Mouse (Mus musculus) forebrain, embryonic 14.5 days (tissue): ENCODE measurements around the gene Olfr1393. TPM values are rescaled to one million over a fixed set of nuclear protein-coding genes. Genes with fewer than 3 reads are reported as not detected.

ENCODE experiments used
- ATAC-seq: fragments of 200-750 bp; cut with Nextera tagmentation; 2 replicates; pipeline ENCODE4 v1.8.0; 2017; ENCODE audit warnings: mild to moderate bottlenecking, moderate library complexity
- DNase-seq: peaks from one replicate; pipeline ENCODE4 v3.0.0-alpha.2; 2015; ENCODE audit warnings: low spot score
- H3K27ac ChIP-seq: fragments of 300-500 bp; sonication (generic); 2 replicates; pipeline ENCODE4 v1.5.1; 2014; ENCODE audit warnings: low read depth, mild to moderate bottlenecking, control low read depth, low read length, moderate library complexity
- H3K27me3 ChIP-seq: fragments of 300-500 bp; sonication (generic); replicated peaks from 2 replicates; pipeline ENCODE4 v1.6.1; 2014; ENCODE audit warnings: low read length, control low read depth, mixed read lengths; ENCODE audit not compliant: control insufficient read depth, insufficient read depth
- H3K36me3 ChIP-seq: fragments of 300-500 bp; sonication (generic); 2 replicates; pipeline ENCODE4 v1.6.1; 2014; ENCODE audit warnings: low read length, control low read depth; ENCODE audit not compliant: control insufficient read depth, insufficient read depth
- H3K4me1 ChIP-seq: fragments of 300-500 bp; sonication (generic); 2 replicates; pipeline ENCODE4 v1.6.1; 2014; ENCODE audit warnings: antibody characterized with exemption, low read length, control low read depth; ENCODE audit not compliant: control insufficient read depth, insufficient read depth
- H3K4me2 ChIP-seq: fragments of 300-500 bp; sonication (generic); 2 replicates; pipeline ENCODE4 v1.6.1; 2014; ENCODE audit warnings: mild to moderate bottlenecking, control low read depth, low read length
- H3K4me3 ChIP-seq: fragments of 300-500 bp; sonication (generic); 2 replicates; pipeline ENCODE4 v1.5.1; 2014; ENCODE audit warnings: low read depth, low read length, control low read depth
- H3K9ac ChIP-seq: fragments of 300-500 bp; sonication (generic); 2 replicates; pipeline ENCODE4 v1.6.1; 2014; ENCODE audit warnings: mild to moderate bottlenecking, low read length, control low read depth, moderate library complexity
- H3K9me3 ChIP-seq: fragments of 300-500 bp; sonication (generic); replicated peaks from 2 replicates; pipeline ENCODE4 v1.6.1; 2016; ENCODE audit warnings: low read length, control low read depth, mixed read lengths; ENCODE audit not compliant: control insufficient read depth
- WGBS: fragments of 180-500 bp; shearing (Covaris S2); extraction: QIAGEN DNeasy Blood & Tissue Kit; methylation state at CpG from one replicate; pipeline ENCODE4 v1.1.7; 2014; 5-methylcytosine and 5-hydroxymethylcytosine counted together
- polyA plus RNA-seq: library from polyadenylated mRNA; unstranded; fragments of >200 nt; fragmentation: Nextera tagmentation; extraction: Ambion mirVana; gene quantifications from 2 replicates; pipeline ENCODE4 v1.2.1, GENCODE M21; 2014

Gene Olfr1393
- not detected in 2 replicates for polyA plus RNA-seq

DNA sequence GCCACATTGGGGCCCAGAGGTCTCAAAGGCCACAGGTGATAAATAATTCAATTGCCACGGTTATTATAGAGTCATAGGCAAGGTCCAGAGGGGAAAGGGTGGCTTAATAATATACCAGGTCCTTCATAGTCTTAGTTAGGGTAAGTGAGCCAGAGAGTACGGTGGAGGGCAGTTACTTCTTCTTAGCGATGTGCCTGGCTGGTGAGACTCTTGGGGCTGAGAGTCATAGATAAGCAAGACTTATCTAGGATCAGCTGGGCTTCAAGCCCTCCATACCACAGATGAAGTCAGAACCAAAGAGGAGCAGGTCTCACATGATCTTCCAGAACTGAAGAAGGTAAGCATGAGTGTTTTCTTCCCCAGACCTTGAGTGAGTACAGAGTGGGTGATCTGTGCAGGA lies at the start of gene Olfr1393:
Gene Olfr1393 (plus strand): TSS at position 83 of the 400 bp plus-strand sequence.
- WGBS, result 87% methylated on average over 3 of the region's 3 CpGs
- Histone ChIP-seq H3K27ac (no peak within 1 kb of the TSS), H3K36me3 (no peaks in the 10 kb centered on the region), H3K4me2 (no peak within 1 kb of the TSS), H3K4me3 (no peak within 1 kb of the TSS), H3K4me1 (no peaks in the 10 kb centered on the region), H3K9ac (no peak within 1 kb of the TSS), H3K27me3 (no peaks in the 10 kb centered on the region), H3K9me3 (no peaks in the 10 kb centered on the region)
- DNase-seq (no peak), ATAC-seq (no peak)

DNA sequence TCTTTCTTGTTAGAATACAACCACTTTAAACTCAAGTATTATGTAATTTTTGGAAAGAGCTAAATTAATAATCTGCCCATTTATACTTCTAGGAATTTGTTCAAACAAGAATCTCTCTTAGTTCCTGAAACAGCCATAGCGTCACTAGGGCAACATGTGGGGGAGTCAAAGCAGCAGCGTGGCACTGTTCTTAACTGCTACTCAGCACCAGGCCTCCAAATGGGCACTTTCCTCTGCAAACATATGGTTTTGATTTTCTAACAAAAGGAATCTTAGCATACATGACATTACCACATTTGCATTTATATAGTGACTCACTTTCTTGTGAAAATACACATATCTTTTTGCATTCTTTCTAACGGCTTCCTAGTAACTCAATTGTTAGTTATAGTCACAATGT lies 45.3 kb upstream of the Olfr1393 start:
- no peaks in the 10 kb centered on the region for H3K27me3 ChIP-seq
- ATAC-seq (no peak), DNase-seq (no peak)
- H3K4me3 ChIP-seq, result no peak overlapping the region
- no peaks in the 10 kb centered on the region for H3K4me1 ChIP-seq
- H3K9ac ChIP-seq, result no peak overlapping the region
- WGBS, result 83% methylated on average over 3 of the region's 3 CpGs
- no peak overlapping the region for H3K4me2 ChIP-seq
- H3K36me3 ChIP-seq, result no peaks in the 10 kb centered on the region
- H3K9me3 ChIP-seq, result no peaks in the 10 kb centered on the region
- H3K27ac ChIP-seq, result no peak overlapping the region

DNA sequence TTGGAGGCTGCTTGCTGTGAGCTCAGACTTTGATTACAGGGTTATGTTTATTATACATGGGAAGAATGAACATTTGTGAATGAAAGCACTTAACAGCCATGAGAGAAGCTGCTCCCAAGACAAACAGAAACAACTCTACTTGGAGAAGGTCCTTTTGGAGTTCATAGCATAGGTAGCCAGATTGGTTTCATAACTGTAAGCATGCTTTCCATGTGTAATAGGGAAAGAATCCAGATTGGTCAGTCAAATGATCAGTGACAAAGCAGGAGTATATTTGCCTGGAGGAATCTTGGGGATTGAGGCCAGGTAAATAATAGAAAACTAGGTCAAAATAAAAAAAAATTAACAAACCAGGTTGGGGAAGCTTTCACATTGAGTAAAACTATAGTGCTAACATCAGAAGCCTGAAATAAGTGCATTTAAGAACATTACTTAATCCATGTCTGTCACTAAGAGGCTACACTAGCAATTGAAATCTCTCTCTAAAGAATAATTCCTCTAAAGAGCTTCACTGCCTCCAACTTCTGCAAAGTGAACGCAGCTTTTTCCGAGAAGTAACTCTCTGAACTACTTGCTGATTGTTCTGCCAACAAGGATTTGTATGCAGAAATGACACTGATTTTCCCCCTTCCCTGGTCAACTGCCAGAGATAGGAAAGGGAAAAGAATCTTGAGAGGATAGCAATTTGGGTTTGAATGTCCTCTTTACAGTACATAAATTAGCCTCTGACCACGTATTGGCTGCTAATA lies 42.5 kb upstream of the Olfr1393 start:
- DNase-seq (no peak), ATAC-seq (no peak)
- Histone ChIP-seq H3K36me3 (no peaks in the 10 kb centered on the region), H3K4me2 (no peak overlapping the region), H3K27me3 (no peaks in the 10 kb centered on the region), H3K9ac (no peak overlapping the region), H3K9me3 (no peaks in the 10 kb centered on the region), H3K4me1 (no peaks in the 10 kb centered on the region), H3K27ac (no peak overlapping the region), H3K4me3 (no peak overlapping the region)
- WGBS, result 78% methylated on average over 3 of the region's 3 CpGs

DNA sequence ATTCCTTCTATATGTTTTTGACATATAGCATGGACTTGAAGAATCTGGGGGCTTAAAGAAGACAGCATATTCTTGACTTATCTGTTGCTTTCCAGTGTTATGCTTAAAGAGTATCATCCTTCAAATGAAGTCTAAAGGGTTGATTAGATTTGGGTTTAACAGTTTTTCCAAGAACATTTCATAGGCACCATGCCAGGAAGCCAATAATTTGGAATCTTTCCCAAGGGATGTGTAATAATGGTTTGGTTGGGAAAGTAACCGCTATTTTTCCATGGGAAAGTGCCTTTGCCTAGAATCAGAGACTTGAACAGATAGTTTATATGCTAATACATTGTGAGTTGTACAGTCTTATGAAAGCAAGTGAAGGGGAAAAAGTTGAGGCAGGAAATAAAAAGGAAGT lies 41.2 kb upstream of the Olfr1393 start:
- no peaks in the 10 kb centered on the region for H3K4me1 ChIP-seq
- H3K36me3 ChIP-seq, result no peaks in the 10 kb centered on the region
- H3K27me3 ChIP-seq, result no peaks in the 10 kb centered on the region
- no peak overlapping the region for H3K4me2 ChIP-seq
- no peaks in the 10 kb centered on the region for H3K9me3 ChIP-seq
- no peak overlapping the region for H3K27ac ChIP-seq
- 83% methylated on average over 1 of the region's 1 CpGs for WGBS
- H3K4me3 ChIP-seq, result no peak overlapping the region
- ATAC-seq, result no peak
- no peak for DNase-seq
- no peak overlapping the region for H3K9ac ChIP-seq

DNA sequence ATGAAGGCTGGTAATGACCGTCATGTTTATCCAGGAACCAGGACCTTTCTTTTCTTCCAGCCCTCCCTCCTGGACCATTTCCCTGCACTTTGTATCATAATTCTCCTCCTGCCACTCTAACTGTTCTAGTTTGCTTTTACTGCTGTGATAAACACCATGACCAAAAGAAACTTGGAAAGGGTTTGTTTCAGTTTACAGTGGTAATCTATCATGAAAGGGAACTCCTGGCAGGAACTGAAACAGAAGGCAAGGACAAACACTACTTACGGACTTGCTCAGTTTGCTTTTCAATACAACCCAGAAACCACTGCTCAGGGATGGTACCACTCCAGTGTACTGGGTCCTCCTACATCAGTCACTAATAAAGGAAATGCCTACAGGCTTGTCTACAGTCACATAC lies 40.6 kb upstream of the Olfr1393 start:
- H3K27me3 ChIP-seq, result no peaks in the 10 kb centered on the region
- no peak overlapping the region for H3K4me2 ChIP-seq
- no peaks in the 10 kb centered on the region for H3K9me3 ChIP-seq
- no peaks in the 10 kb centered on the region for H3K4me1 ChIP-seq
- ATAC-seq (no peak), DNase-seq (no peak)
- H3K4me3 ChIP-seq, result no peak overlapping the region
- H3K9ac ChIP-seq, result no peak overlapping the region
- no peaks in the 10 kb centered on the region for H3K36me3 ChIP-seq
- WGBS, result 82% methylated on average over 2 of the region's 2 CpGs
- no peak overlapping the region for H3K27ac ChIP-seq

DNA sequence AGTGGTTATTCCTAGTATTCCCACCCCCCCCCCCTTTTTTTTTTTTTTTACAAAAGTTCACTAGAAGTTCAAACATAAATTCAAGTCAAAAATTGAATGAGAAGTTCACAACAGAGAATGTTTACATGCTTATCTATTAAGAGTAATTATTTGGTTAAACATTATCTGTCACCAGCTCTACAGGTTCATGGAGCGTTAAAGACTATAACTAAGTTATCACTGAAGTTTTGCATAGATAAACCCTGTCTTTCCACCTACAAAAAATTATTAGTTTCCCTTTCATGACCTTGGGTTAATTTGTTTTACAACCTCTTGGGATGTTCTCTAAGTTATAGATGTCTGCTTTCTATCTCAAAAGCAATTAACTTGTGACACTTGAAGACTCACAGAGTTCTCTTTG lies 37.8 kb upstream of the Olfr1393 start:
- Histone ChIP-seq H3K4me3 (no peak overlapping the region), H3K4me1 (peaks cover 9% of the 10 kb centered on the region), H3K36me3 (no peaks in the 10 kb centered on the region), H3K27me3 (no peaks in the 10 kb centered on the region), H3K9me3 (no peaks in the 10 kb centered on the region), H3K27ac (no peak overlapping the region), H3K4me2 (no peak overlapping the region), H3K9ac (no peak overlapping the region)
- WGBS, result 94% methylated on average over 1 of the region's 1 CpGs
- no peak for DNase-seq
- no peak for ATAC-seq

DNA sequence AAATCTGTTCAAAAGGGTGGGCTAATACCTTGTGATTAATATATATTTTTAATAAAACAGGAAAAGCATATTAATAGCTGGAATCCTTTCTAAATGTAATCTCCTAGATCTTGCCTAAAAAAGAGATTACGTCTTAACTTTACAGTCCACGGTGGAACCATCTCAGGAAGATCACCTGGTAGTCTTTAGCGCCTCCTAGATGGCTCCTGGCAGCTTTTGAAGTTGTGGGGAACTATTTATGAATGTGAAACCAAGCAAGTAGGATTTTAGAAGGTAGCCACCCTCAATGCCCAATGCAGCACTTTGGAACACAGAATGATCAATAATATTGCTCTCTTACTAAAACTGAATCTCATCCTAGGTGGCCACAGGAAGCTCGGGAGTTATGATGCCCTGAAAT lies 37.2 kb upstream of the Olfr1393 start:
- no peak for ATAC-seq
- WGBS, result 87% methylated on average over 4 of the region's 4 CpGs
- no peak for DNase-seq

DNA sequence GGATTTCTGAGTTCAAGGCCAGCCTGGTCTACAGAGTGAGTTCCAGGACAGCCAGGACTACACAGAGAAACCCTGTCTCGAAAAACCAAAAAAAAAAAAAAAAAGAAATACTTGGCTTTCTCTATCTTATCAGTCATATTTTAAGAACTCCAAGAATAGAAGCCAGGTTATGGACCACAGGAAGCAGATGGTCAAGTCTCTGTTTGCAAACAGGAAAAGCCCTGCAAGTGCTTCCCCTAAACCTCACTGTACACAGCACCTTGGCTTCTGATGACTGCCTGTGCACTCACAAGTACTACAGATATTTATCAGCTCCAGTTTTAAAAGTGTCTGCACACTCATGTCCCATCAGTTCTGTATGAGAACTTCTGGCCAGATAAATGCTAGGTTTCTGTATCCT lies 36.6 kb upstream of the Olfr1393 start:
- Histone ChIP-seq H3K4me1 (peaks cover 9% of the 10 kb centered on the region), H3K4me2 (no peak overlapping the region), H3K4me3 (no peak overlapping the region), H3K36me3 (no peaks in the 10 kb centered on the region), H3K9me3 (no peaks in the 10 kb centered on the region), H3K27ac (no peak overlapping the region), H3K9ac (no peak overlapping the region), H3K27me3 (no peaks in the 10 kb centered on the region)
- WGBS, result 55% methylated on average over 1 of the region's 1 CpGs
- DNase-seq, result no peak
- ATAC-seq, result no peak

More for the DNA sequence above, 37.2 kb upstream of the Olfr1393 start:
- no peak overlapping the region for H3K4me2 ChIP-seq
- H3K4me3 ChIP-seq, result no peak overlapping the region
- H3K27ac ChIP-seq, result no peak overlapping the region
- peaks cover 9% of the 10 kb centered on the region for H3K4me1 ChIP-seq
- no peaks in the 10 kb centered on the region for H3K36me3 ChIP-seq
- H3K9ac ChIP-seq, result no peak overlapping the region
- no peaks in the 10 kb centered on the region for H3K27me3 ChIP-seq
- no peaks in the 10 kb centered on the region for H3K9me3 ChIP-seq

DNA sequence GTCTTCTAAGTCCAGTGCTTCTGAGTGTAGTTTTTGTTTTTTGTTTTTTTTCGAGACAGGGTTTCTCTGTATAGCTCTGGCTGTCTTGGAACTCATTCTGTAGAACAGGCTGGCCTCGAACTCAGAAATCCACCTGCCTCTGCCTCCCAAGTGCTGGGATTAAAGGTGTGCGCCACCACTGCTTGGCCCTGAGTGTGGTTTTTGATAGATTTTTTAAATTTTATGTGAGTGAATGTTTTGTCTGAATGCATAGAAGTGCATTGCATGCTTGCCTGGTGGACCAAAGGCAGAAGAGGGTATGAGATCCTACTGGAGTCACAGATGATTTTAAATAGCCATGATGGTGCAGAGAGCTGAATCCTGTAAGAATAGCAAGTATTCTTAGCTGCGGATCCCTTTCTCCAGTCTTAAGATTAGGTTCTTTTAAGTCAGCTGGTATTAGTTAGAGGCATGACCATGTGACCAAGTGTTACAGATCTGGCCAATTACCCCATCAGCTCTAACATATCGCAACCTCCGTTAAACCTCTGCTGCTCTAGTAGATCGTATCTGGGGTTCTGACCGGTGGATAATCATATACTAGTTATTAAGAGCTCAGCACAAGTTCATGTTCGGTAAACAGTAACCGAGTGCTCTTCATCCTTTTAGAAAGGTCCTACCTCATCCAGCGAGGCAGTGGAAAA lies 35.0 kb upstream of the Olfr1393 start:
- Histone ChIP-seq H3K9ac (peak overlapping the region; percentile 70), H3K27ac (peak overlapping the region; percentile 80), H3K9me3 (no peaks in the 10 kb centered on the region), H3K4me1 (peaks cover 9% of the 10 kb centered on the region), H3K36me3 (no peaks in the 10 kb centered on the region), H3K4me2 (peak overlapping the region; percentile 73), H3K27me3 (no peaks in the 10 kb centered on the region), H3K4me3 (peak overlapping the region; percentile 51)
- DNase-seq (peak; percentile 16), ATAC-seq (peak; percentile 1)
- WGBS, result 20% methylated on average over 11 of the region's 11 CpGs
